Mouse (Mus musculus) c-Kit-positive CD71-positive TER-119-negative erythroid progenitor cells, embryonic 14.5 days (primary cell): ENCODE data around the gene Llgl1.

Experiments used
- DNase-seq: peaks from one replicate; pipeline ENCODE4 v3.0.0-alpha.2; 2013; ENCODE audit warnings: low read depth

Llgl1 gene

GRCm38 (mm10) chr11:60726601-60727391 lies 27.3 kb downstream of the Llgl1 start, which contains the start of gene Flii:
Flii (minus strand) TSS chr11:60727263.
- DNase-seq, result peak; percentile 64

GRCm38 (mm10) chr11:60727392-60728140 lies 28.0 kb downstream of the Llgl1 start:
- DNase-seq, result no peak

GRCm38 (mm10) chr11:60728260-60728761 lies 28.8 kb downstream of the Llgl1 start, which contains the start of gene Mief2:
Mief2 (plus strand) TSS chr11:60728398.
- peak; percentile 89 for DNase-seq

- no peak for DNase-seq
Observed at GRCm38 (mm10) chr11:60729217-60729641, 29.7 kb downstream of the Llgl1 start.

- no peak for DNase-seq
Observed at GRCm38 (mm10) chr11:60730169-60730568, 30.6 kb downstream of the Llgl1 start.

- no peak for DNase-seq
Observed at GRCm38 (mm10) chr11:60731251-60731650, 31.7 kb downstream of the Llgl1 start.

GRCm38 (mm10) chr11:60734206-60734605 lies 34.7 kb downstream of the Llgl1 start:
- DNase-seq, result no peak

- DNase-seq, result no peak
Observed at GRCm38 (mm10) chr11:60735191-60735590, 35.7 kb downstream of the Llgl1 start.

GRCm38 (mm10) chr11:60736491-60736890 lies 37.0 kb downstream of the Llgl1 start:
- no peak for DNase-seq

- no peak for DNase-seq
Observed at GRCm38 (mm10) chr11:60737450-60737849, 37.9 kb downstream of the Llgl1 start.

- no peak for DNase-seq
Observed at GRCm38 (mm10) chr11:60740321-60740720, 40.8 kb downstream of the Llgl1 start.

GRCm38 (mm10) chr11:60755570-60755969 lies 56.0 kb downstream of the Llgl1 start:
- DNase-seq, result no peak

GRCm38 (mm10) chr11:60761681-60762080 lies 62.2 kb downstream of the Llgl1 start:
- no peak for DNase-seq
